Mouse (Mus musculus) common myeloid progenitor, adult 5-6 weeks (primary cell): ENCODE results near the gene Cyp2f2. TPM values are rescaled to one million over a fixed set of nuclear protein-coding genes. Genes with fewer than 3 reads are reported as not detected.
A peak's percentile ranks its signal among the peaks of the same experiment; 100 is the strongest.

Experiments
- ATAC-seq: replicated peaks from 2 replicates; pipeline ENCODE4 v1.8.0; 2016; ENCODE audit warnings: low read depth, mild to moderate bottlenecking, moderate TSS enrichment, inconsistent platforms; ENCODE audit not compliant: poor library complexity, severe bottlenecking
- total RNA-seq: library from RNA; stranded (forward); fragments of 200-1000, 187-1606 nt; gene quantifications from 2 replicates; pipeline ENCODE4 v1.2.3, GENCODE M21; 2017

Cyp2f2 gene
- not detected in 2 replicates for total RNA-seq

DNA sequence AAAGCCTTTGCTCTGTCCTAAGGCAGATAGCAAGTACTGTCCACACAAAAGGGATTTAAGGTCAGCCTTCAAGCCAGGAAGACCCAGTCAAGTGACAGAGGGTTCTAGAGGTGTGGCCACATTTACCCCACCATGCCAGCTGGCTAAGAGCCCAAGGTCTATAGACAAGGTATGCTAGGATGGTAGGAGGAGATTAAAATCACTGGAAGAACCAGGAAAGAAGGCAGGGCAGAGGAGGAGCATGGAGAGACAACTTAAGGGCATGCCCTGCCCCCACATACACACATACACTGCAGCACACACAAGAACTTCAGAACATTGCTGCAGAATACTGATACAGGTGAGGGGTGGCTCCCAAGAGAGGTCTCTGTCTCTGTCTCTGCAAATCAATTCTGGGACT is at the start of gene Cyp2f2:
Gene Cyp2f2 (plus strand): TSS at position 234 of the 400 bp plus-strand sequence.
- ATAC-seq: no peak

DNA sequence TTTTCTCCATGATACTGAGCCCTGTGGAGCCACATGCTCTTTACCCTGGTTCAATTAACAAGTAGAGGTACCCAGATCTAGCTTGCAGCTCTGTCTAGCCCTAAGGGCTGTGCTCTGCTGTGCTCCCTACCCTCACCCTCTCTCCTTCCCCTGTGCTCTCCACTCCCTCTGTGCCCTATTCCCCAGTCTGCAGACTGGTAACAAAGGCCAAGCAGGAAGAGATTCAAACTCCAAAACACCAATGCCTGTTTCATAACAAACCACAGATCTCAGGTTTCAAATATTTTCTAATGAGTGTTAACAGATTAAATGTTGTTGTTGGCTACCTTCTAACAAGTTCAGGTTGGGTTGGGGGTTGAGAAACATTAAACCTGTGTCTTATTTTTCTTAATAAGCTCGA is 41.1 kb upstream of the Cyp2f2 start:
- ATAC-seq: no peak

DNA sequence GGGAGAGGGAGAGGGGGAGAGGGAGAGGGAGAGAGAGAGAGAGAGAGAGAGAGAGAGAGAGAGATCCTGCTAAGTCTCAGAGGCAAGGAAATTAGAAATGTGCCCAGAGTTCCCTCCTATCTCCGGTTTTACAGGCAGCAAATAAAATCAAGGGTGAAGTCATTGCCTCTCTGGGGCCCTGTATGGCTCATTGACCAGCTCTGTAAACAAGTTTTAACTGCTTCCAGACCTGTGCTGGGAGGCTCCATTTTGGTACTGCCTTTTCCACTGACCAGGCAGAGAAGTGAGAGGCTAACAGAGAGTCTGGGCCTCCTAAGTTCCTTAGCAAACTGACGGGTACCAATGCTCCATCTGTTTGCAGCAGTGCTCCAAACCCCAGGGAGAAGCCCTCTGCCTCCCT is 38.1 kb upstream of the Cyp2f2 start:
- no peak for ATAC-seq

DNA sequence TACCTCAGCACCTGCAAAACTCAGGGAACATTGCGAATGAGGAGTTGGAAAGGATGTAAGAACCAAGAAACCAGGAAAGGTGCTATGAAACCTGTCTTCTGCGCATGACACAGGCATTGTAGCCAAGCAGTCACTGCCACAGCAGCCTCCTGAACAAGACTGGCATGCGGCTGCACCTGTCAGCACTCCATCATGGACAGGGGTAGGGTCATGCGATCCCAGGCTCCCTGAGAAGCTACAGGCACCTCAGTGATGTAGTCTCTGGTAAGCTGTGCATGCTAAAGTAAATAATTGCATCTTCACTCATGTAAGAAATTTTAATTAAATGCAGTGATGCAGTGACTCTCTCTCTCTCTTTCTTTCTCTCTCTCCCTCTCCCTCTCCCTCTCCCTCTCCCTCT is 28.7 kb upstream of the Cyp2f2 start:
- no peak for ATAC-seq

DNA sequence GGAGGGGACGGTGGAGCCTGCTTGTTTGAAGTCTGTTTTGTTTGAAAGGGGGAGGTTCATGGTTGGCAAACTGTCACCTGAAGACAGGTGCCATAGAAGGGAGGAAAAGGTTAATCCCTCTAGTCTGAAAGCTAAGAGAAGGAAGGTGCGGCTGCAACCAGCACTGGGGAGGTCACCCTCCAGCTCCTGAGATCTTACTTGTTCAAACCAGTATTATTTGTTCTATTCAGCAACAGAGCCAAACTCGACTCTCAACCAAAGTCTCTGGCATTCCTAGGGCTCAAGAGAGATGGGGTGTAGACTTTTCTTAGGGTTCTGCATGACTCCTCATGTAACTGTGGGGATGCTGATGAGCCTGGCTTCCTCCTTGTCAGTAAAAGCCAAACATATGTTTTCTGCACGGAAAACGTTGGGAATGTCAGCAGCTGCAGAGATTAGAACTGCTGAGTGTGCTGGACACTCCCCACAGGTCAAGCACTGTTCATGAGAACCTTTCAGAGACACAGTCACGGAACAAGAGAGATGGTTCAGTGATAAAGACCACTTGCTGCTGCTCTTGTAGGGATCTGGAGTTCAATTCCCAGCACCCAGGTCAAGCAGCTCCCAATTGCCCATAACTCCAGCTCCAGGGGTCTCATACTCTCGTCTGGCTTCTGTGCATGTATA is 27.5 kb upstream of the Cyp2f2 start:
- ATAC-seq: no peak

DNA sequence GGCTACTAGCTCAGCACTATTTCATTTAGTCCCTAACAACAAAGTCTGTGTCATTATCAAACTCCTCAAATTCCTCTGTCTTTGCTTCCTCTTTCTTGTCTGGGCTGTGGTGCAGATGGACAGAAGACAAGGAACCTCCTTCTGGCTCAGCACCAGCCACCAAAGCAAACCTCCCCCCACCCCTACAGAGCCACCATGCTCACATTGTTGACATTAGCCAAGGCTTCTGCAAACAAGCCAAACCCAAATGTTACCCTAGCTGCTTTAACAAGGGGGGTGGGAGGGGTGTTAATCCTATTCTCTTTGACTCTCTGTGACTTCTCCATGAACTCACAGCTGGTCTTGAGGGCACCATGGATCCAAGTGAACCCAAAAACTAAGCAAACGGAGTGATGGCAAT is 26.8 kb upstream of the Cyp2f2 start:
- ATAC-seq: peak; percentile 73

DNA sequence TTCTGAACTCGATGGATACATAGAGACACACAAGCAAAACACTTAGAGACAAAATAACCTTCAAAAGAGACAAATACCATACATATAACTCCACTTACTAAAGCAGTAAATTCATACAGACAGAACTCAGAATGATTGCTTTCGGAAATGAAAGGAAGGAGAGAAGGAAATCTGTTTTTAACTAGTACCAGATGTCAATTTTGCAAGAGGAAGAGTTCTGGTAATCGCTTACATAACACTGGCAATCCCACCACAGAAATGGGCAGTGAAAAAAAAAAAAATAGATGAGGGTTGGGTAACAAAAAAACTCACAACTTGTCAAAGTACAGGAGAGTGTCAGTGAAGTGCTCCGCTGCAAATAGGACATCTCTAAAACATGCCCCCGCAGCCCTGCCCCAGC is 14.8 kb upstream of the Cyp2f2 start:
- ATAC-seq: 0 out of 2 replicates have a peak, but pooled peaks have one; percentile 39

DNA sequence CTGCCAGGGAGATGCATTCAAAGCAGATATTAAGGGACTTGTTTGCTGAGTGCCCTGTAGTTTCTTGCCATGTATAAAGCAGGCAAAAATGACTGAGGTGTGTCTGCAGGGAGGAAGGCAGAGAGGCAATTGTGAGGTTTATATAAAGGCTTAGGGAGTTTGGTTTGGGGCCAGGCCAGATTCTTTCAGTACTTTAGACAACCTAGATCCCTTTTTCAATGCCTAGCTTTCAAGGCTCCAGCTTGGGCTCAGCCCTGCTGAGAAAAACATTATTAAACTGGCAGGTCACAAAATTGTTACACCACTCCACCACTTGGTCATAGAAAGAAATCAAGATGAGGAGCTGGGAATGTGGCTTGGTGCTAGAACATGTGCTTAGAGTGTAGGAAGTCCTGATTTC is 9.4 kb upstream of the Cyp2f2 start:
- no peak for ATAC-seq

DNA sequence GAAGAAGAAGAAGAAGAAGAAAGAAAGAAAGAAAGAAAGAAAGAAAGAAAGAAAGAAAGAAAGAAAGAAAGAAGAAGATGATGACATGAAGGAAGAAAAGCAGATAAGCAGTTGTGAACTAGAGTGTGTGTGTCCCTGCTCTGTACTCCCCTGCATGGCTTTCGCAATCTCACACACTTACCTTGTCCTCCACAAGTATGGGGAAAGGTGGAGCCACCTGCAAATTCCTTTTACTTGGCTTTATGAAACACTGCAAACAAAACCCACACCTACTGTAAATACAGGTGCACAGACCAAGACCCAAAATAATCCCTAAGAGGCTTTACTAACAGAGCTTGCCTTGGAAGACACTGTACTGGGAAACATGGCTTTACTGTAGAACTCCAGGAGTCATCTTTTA is 8.7 kb upstream of the Cyp2f2 start:
- ATAC-seq: no peak

DNA sequence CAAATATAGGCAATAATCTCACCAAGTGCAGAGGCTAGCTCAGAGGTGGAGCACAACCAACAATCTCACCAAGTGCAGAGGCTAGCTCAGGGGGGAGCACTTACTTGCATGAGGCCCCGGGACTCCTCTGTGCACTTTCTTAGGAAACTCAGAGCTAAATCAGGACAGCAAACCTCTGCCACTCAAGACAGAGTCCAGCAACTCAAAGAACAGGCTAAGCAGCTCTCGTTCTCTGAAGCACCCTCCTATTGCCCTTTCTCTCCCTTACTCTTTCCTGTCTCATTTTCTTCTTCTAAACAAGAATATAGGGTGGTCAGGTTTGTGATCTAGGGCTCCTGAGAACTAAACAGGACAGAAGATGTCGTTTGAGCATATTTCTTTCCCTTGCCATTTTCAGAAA is 7.7 kb upstream of the Cyp2f2 start:
- no peak for ATAC-seq

DNA sequence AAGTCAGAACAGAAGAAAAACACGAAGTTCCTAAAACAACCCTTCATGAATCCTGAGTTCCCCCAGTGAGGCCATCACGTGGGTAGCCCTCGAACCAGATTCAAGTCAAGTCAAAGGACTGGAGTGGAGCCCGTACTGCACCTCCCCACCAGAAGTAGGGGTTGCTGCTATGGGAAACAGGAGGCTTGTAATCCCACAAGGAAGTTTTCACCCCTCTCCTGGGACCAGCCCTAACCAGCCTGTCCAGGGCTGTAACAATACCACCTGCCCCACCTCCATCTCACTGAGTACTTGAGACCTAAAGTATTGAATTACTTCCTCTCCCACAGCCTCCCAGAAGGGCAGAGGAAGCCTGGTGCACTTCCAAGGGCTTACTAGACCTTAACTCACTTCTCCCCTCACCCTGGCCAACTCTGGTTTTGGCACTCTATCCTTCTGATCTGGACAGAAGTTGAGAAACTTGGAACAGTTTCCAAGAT is 1.6 kb upstream of the Cyp2f2 start:
- no peak for ATAC-seq

DNA sequence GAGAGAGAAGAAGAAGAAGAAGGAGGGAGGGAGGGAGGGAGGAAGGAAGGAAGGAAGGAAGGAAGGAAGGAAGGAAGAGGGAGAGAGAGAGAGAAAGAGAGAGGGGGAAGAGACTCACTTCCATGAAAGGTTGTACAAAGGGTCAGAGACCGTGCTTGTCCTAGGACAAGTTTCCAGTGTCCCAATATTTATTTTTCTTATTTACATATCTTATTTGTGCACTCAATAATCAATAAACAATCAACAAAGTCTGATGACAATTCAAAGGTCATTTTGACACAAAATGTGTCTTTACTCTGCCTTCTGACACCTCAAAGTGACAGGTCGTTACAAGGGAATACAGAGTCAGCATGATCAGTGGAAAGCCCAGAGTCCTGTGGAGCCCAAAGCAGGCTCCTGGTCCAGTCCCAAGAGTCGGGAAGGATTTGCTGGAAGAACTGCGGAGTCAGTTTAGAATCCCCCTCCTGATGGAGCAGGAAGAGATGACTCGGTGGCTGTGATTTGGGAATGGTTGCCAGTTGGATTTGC is 4.7 kb downstream of the Cyp2f2 start:
- no peak for ATAC-seq

DNA sequence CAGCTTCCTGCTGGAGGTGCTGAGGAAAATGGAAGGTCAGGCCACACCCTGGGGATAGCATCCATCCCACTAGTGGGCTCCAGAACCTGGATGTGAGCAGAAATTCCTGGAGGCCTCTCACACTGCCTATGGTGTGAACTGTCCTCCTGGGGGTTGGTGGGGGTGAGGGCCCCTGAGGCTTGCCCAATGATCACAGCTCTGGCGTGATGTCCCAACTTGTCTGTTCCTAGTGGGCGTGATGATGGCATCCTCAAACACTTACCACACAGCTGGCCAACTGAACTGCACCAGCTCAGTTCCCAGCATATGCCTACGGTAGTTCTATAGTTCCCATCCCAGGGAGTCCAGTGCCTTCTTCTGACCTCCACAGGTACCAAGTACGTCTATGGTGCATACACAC is 5.3 kb downstream of the Cyp2f2 start:
- ATAC-seq: no peak

DNA sequence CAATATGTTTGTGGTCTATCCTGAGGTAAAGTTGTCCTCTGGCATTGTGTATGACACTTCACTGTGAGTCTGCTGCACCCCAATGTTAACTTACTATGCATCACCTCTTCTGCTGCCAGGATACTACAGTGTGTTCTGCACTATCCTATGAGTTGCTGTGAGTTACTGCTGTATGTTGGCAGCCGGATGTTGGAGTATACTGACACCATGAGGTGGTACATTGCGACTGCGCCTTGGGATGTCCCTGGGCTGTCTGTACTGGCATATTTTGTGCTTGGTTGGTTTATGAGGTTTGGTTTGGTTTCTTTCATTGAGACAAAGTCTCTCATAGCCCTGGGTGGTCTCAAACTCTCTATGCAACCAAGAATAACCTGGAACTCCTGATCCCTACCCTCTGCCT is 8.5 kb downstream of the Cyp2f2 start:
- ATAC-seq: peak; percentile 84

DNA sequence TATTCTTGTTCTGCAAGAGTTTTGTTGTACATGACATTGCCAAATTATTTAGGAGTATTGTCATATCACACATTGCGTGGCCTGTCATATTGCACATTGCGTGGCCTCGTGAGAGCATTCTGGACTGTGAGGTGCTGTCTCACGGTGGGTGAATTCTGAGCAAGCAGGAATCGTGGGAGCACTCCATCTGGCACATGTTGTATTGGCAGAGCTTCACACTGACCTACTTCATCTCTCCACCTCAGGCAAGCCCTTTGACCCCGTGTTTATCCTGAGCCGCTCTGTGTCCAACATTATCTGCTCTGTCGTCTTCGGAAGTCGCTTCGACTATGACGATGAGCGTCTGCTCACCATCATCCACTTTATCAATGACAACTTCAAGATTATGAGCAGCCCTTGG is 9.2 kb downstream of the Cyp2f2 start:
- ATAC-seq: no peak

DNA sequence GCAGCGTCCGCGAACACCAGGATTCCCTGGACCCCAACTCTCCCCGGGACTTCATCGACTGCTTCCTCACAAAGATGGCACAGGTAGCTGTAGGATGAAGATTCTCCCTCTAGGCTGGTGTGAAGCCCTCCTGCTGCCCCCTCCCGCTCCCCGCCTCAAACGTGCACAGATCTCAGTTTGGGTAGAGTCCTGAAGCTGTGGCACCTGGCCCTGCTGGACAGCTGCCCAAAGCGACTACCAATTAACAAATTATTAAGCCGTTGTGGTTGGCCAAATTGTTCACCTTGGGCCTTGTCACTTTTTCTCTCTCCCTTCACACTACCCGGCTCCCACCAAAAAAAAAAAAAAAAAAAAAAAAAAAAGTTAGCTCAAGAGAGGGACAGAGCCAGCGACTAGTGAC is 10.1 kb downstream of the Cyp2f2 start:
- no peak for ATAC-seq

DNA sequence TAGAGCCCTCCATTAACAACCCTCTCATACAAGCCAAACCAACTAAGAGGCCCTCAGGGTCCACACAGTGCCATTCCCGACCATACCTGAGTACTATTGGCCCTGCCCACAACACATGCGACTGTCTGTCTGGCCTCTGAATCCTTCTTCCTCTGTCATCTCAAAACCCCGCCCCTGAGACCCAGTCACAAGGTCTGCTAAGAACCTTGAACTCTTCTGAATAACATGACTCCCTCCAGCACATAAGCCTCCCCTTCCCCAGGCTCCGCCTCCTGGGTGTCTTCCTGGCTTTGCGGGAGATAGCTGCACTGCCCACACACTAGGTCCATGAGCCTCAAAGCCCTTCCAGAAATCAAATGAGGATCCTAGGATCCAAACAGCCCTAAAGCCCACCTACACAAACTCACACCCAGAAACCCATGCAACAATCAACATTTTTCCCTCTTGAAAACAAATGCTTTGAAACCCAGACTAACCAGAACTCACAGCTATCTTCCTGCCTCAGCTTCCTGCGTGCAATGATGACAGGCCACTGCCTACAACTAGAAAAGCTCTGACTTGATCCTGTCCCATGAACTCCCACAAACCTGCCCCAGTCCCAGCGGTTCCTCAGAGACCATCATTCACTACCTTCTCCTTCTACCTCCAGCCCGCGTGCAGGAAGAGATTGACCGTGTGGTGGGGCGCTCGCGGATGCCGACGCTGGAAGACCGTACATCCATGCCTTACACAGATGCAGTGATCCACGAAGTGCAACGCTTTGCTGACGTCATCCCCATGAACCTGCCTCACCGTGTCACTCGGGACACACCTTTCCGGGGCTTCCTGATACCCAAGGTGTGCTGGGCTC is 11.0 kb downstream of the Cyp2f2 start:
- ATAC-seq: no peak

DNA sequence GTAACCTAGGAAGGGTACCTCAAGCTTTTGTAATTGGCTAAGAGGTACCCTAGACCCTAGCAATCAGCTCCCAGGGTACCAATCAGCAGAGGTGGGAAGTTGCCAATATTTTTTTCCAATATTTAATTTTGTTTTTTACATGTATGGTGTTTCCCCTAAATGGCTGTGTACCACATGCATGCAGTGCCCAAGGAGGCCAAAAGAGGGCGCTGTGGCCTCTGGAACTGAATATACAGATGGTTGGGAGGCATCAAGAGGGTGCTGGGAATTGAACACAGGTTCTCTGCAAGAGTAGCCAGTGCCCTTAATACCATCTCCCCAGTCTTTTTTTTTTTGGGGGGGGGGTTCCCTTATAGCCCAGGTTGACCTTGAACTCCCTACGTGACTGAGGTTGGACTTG is 11.7 kb downstream of the Cyp2f2 start:
- no peak for ATAC-seq

DNA sequence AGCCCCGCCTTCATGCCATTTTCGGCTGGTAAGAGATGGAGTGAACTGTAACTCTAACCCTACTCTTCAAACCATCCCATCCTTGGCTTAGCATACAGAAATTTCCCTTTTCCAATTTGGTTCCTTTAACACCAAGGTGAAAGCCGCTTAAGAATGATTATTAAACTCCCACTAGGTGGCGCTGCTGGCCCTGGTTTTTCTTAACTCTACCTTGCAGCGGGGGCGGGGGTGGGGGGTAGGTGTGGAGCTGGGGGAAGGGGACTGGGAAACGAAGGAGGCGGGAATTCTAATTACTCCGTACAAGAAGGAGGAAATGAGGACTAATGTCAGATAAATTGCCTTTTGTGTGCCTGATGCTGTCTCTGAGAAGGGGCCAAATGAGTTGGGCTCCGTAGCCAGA is 12.9 kb downstream of the Cyp2f2 start:
- ATAC-seq: peak; percentile 46

DNA sequence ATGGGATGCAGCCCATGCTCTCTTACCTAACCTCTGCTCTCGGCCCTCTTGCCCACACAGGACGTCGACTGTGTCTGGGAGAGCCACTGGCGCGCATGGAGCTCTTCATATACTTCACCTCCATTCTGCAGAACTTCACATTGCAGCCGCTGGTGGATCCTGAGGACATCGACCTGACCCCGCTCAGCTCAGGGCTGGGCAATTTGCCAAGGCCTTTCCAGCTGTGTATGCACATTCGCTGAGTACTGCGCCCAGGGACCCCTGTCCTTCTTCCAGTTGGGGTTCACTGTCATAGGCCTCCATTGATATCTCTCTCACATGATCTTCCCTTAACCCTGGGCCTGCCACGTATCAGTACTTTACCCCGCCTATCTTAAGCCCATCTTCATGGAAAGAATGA is 13.4 kb downstream of the Cyp2f2 start:
- no peak for ATAC-seq

DNA sequence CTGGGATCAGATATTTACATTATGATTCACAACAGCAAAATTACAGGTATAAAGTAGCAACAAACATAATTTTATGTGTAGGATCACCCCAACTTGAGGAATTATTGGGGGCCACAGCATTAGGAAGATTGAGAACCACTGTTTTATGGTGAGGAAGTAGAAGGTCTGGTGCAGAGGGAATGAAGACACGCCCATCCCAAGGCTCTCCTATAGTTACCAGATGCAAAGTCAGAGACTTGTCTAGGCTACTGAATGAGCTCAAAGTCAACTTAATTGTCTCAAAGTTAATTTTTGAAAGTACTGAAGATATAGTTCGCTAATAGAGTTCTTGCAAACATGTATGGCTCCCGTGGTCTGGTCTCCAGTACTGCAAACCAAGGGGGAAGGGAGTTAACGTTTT is 14.0 kb downstream of the Cyp2f2 start:
- no peak for ATAC-seq
